Mouse (Mus musculus) cerebellum, adult 2 months (tissue): ENCODE measurements at regions not wholly inside any gene's neighbourhood (a gene's known extent, or its start where the extent isn't known, plus 50 kb on each side); places are given as distances from the start of the nearest gene placed in this dataset.

ENCODE experiments used
- DNase-seq, 2 experiments: peaks; one replicate each; pipeline ENCODE4 v3.0.0; 2021
- H3K27ac ChIP-seq: fragments of 200-500 bp; 2 replicates; pipeline ENCODE4 v1.5.1; 2012; ENCODE audit warnings: low read length, control low read depth, inconsistent platforms; ENCODE audit not compliant: insufficient read depth
- H3K27me3 ChIP-seq: fragments of 200-500 bp; 2 replicates; pipeline ENCODE4 v1.6.1; 2012; ENCODE audit warnings: inconsistent platforms, mild to moderate bottlenecking, low read length, moderate library complexity; ENCODE audit not compliant: control insufficient read depth, insufficient read depth
- H3K4me1 ChIP-seq: fragments of 200-500 bp; 2 replicates; pipeline ENCODE4 v1.6.1; 2011; ENCODE audit warnings: low read length; ENCODE audit not compliant: control insufficient read depth, insufficient read depth
- H3K4me3 ChIP-seq: fragments of 200-500 bp; replicated peaks from 2 replicates; pipeline ENCODE3; 2011; ENCODE audit warnings: mild to moderate bottlenecking, low read depth, low read length, control low read depth; ENCODE audit not compliant: insufficient read depth
- CTCF ChIP-seq: fragments of 200-500 bp; IDR thresholded peaks from 2 replicates; pipeline ENCODE4 v1.5.1; 2011; ENCODE audit warnings: low read depth, mild to moderate bottlenecking, control low read depth, low read length, moderate library complexity, borderline replicate concordance; ENCODE audit not compliant: insufficient read depth
- POLR2A ChIP-seq: fragments of 200-500 bp; IDR thresholded peaks from 2 replicates; pipeline ENCODE4 v1.6.1; 2011; ENCODE audit warnings: low read length, control low read depth, borderline replicate concordance; ENCODE audit not compliant: insufficient read depth
- WGBS: fragments of 180-500 bp; shearing (Covaris S2); methylation state at CpG from one replicate; pipeline ENCODE4 v1.1.7; 2018; 5-methylcytosine and 5-hydroxymethylcytosine counted together

- TF ChIP-seq POLR2A = no peak
- TF ChIP-seq CTCF = no peak
- no peak overlapping the region for H3K27ac ChIP-seq
- WGBS = 79% methylated on average over 4 of the region's 4 CpGs
These were observed 351.4 kb downstream of the Pdgfc start for GRCm38 (mm10) chr3:81387634-81388033.

GRCm38 (mm10) chr3:81397212-81397611 lies 361.0 kb downstream of the Pdgfc start:
- no peak for TF ChIP-seq POLR2A
- no peak for TF ChIP-seq CTCF

More at GRCm38 (mm10) chr3:81387634-81388033, 351.4 kb downstream of the Pdgfc start:
- no peak overlapping the region for H3K4me3 ChIP-seq
- no peak for DNase-seq
- 0 out of 2 replicates have a peak, but pooled peaks cover 2% of the 10 kb centered on the region for H3K4me1 ChIP-seq
- no peaks in the 10 kb centered on the region; the same call in 1 of the 2 replicates for H3K27me3 ChIP-seq

GRCm38 (mm10) chr3:81401028-81401427 lies 364.8 kb downstream of the Pdgfc start:
- Histone ChIP-seq H3K4me3 (no peak overlapping the region), H3K4me1 (no peaks in the 10 kb centered on the region), H3K27me3 (no peaks in the 10 kb centered on the region), H3K27ac (no peak overlapping the region)
- 92% methylated on average over 1 of the region's 1 CpGs for WGBS
- no peak for DNase-seq
- TF ChIP-seq POLR2A = no peak
- TF ChIP-seq CTCF = no peak

More at GRCm38 (mm10) chr3:81397212-81397611, 361.0 kb downstream of the Pdgfc start:
- Histone ChIP-seq H3K4me3 (no peak overlapping the region), H3K4me1 (no peaks in the 10 kb centered on the region), H3K27me3 (no peaks in the 10 kb centered on the region), H3K27ac (no peak overlapping the region)
- DNase-seq = no peak
- whole genome bisulfite sequencing = 90% methylated on average over 1 of the region's 1 CpGs

GRCm38 (mm10) chr3:81408914-81409313 lies 372.7 kb downstream of the Pdgfc start:
- TF ChIP-seq CTCF = no peak
- no peak for TF ChIP-seq POLR2A
- Histone ChIP-seq H3K27ac (no peak overlapping the region), H3K27me3 (no peaks in the 10 kb centered on the region), H3K4me1 (no peaks in the 10 kb centered on the region), H3K4me3 (no peak overlapping the region)
- 80% methylated on average over 1 of the region's 1 CpGs for WGBS
- DNase-seq = no peak

DNA sequence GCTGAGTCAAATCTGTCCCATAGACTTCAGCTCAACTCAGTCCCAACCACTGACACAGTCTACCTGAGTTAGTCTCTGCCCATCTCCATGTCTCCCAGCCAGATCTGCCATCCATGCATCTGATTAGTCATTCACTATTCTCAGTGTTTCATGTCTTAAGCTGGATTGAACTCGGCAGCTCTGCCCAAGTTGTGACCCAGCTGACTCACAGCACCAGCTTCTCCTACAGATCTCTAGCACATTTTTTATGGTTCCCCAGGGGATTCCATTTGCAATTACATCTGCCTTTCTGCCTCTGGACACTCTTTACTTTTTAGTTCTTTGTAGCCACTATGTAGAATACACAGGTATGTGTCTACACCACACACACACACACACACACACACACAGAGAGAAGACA lies 385.7 kb downstream of the Pdgfc start:
- TF ChIP-seq CTCF (no peak), POLR2A (no peak)
- WGBS = 29% methylated on average over 1 of the region's 1 CpGs
- no peak overlapping the region for H3K27ac ChIP-seq
- no peaks in the 10 kb centered on the region for H3K27me3 ChIP-seq
- H3K4me1 ChIP-seq = no peaks in the 10 kb centered on the region
- no peak overlapping the region for H3K4me3 ChIP-seq
- no peak for DNase-seq

- Histone ChIP-seq H3K27me3 (no peaks in the 10 kb centered on the region), H3K4me1 (no peaks in the 10 kb centered on the region), H3K27ac (no peak overlapping the region), H3K4me3 (no peak overlapping the region)
- TF ChIP-seq POLR2A (no peak), CTCF (no peak)
- WGBS = 10% methylated on average over 2 of the region's 2 CpGs
- DNase-seq = no peak
These were observed 390.5 kb downstream of the Pdgfc start for GRCm38 (mm10) chr3:81426765-81427164.
